Mouse (Mus musculus): ENCODE measurements around the gene Ubash3a.

Ubash3a gene

GRCm38 (mm10) chr17:31280269-31280668 lies 72.6 kb downstream of the Ubash3a start:
- DNase-seq (ENCODE audit: low read depth) = peak; percentile 39

- DNase-seq (ENCODE audit: low read depth) = peak; percentile 61
These were observed 74.4 kb downstream of the Ubash3a start for GRCm38 (mm10) chr17:31281830-31282686.

- no peak for DNase-seq (ENCODE audit: low read depth)
These were observed 75.0 kb downstream of the Ubash3a start for GRCm38 (mm10) chr17:31282687-31283053.

- DNase-seq (ENCODE audit: low read depth) = no peak
These were observed 78.2 kb downstream of the Ubash3a start for GRCm38 (mm10) chr17:31285867-31286266.

- DNase-seq (ENCODE audit: low read depth) = no peak
These were observed 78.8 kb downstream of the Ubash3a start, which contains the start of gene Slc37a1 for GRCm38 (mm10) chr17:31286492-31286891. Gene Slc37a1 (plus strand): TSS chr17:31286792.

- peak; percentile 45 for DNase-seq (ENCODE audit: low read depth)
These were observed 79.5 kb downstream of the Ubash3a start for GRCm38 (mm10) chr17:31287216-31287615.

- DNase-seq (ENCODE audit: low read depth) = peak; percentile 60
These were observed 81.5 kb downstream of the Ubash3a start for GRCm38 (mm10) chr17:31288999-31289726.

- DNase-seq (ENCODE audit: low read depth) = no peak
These were observed 82.6 kb downstream of the Ubash3a start for GRCm38 (mm10) chr17:31290311-31290710.

- peak; percentile 84 for DNase-seq (ENCODE audit: low read depth)
These were observed 83.2 kb downstream of the Ubash3a start for GRCm38 (mm10) chr17:31290859-31291258.

GRCm38 (mm10) chr17:31294363-31295214 lies 86.9 kb downstream of the Ubash3a start:
- DNase-seq (ENCODE audit: low read depth) = peak; percentile 82

GRCm38 (mm10) chr17:31295215-31295891 lies 87.7 kb downstream of the Ubash3a start:
- peak; percentile 88 for DNase-seq (ENCODE audit: low read depth)

GRCm38 (mm10) chr17:31295892-31296781 lies 88.5 kb downstream of the Ubash3a start:
- DNase-seq (ENCODE audit: low read depth) = peak; percentile 83
